ENCODE assay signal across 10 mouse cellular contexts in genomic region chr12:116049236-116049635, GRCm38 (mm10). TPM values are rescaled to one million over a fixed set of nuclear protein-coding genes. Genes with fewer than 3 reads are reported as not detected.
DNase-seq lines count a peak whose midpoint lies in the region; ATAC-seq and TF ChIP-seq lines count a peak whose summit lies in the region.
"Had no signal": no experiment of that assay in that cellular context is flagged by ENCODE, and none has a peak within 500 bp of the region (broad histone marks: within the 10 kb centered on the region; RNA-seq: fewer than 3 reads in every experiment).

No protein-coding gene starts in this region.

- TF ChIP-seq EP300 in heart, adult 2 months (IDR thresholded peaks at IDR 0.05; ENCODE audit: insufficient read depth, low read depth, low read length), result no peak

- H3K27ac ChIP-seq in heart, adult 2 months, result peak overlapping the region; percentile 98
- H3K27ac ChIP-seq in forebrain, embryonic 14.5 days (ENCODE audit: low read depth, low read length), result no peak overlapping the region
- H3K27ac ChIP-seq in midbrain, embryonic 10.5 days (replicated peaks), result peak overlapping the region; percentile 68; the same call in 1 of the 2 replicates

- no peak overlapping the region for H3K9ac ChIP-seq in heart, adult 2 months (ENCODE audit: low read depth, low read length)
- no peak overlapping the region for H3K9ac ChIP-seq in forebrain, embryonic 14.5 days (ENCODE audit: low read length)

- TF ChIP-seq CTCF in heart, adult 2 months (IDR thresholded peaks at IDR 0.05), result no peak
- no peak for TF ChIP-seq CTCF in C2C12 (IDR thresholded peaks at IDR 0.05; ENCODE audit: control insufficient read depth, insufficient read depth, insufficient read length)

- H3K79me3 ChIP-seq in C2C12 (ENCODE audit: low read depth), result peaks cover 62% of the 10 kb centered on the region

- H3ac ChIP-seq in C2C12 (ENCODE audit: control insufficient read depth, insufficient read length, low read depth), result no peak overlapping the region

- H3K4me1 ChIP-seq in heart, adult 2 months (ENCODE audit: control insufficient read depth, insufficient read depth, low read length), result peaks cover 4% of the 10 kb centered on the region
- peaks cover 5% of the 10 kb centered on the region for H3K4me1 ChIP-seq in forebrain, embryonic 14.5 days (ENCODE audit: control insufficient read depth, insufficient read depth, low read length)
- H3K4me1 ChIP-seq in midbrain, embryonic 10.5 days, result peaks cover 15% of the 10 kb centered on the region

- peaks cover 3% of the 10 kb centered on the region; the same call in 1 of the 2 replicates for H3K36me3 ChIP-seq in heart, adult 2 months (ENCODE audit: control insufficient read depth, insufficient read depth, low read length)
- H3K36me3 ChIP-seq in C2C12 (ENCODE audit: control insufficient read depth, insufficient read depth), result peaks cover 21% of the 10 kb centered on the region
- H3K36me3 ChIP-seq in forebrain, embryonic 14.5 days (ENCODE audit: control insufficient read depth, insufficient read depth, low read length), result peaks cover 12% of the 10 kb centered on the region
- peaks cover 52% of the 10 kb centered on the region for H3K36me3 ChIP-seq in midbrain, embryonic 10.5 days

- no peak for TF ChIP-seq POLR2A in heart, adult 2 months (IDR thresholded peaks at IDR 0.05; ENCODE audit: insufficient read depth, low read depth, low read length)

- ATAC-seq in forebrain, embryonic 14.5 days, result no peak

- H3K4me3 ChIP-seq in heart, adult 2 months, result no peak overlapping the region
- peak overlapping the region; percentile 74 for H3K4me3 ChIP-seq in C2C12 (ENCODE audit: insufficient read depth, poor library complexity, severe bottlenecking)
- H3K4me3 ChIP-seq in forebrain, embryonic 14.5 days (ENCODE audit: low read depth, low read length), result no peak overlapping the region
- peak overlapping the region; percentile 87 for H3K4me3 ChIP-seq in midbrain, embryonic 10.5 days
- H3K4me3 ChIP-seq: erythroblast, embryonic 14.5 days had no signal

- H3K79me2 ChIP-seq in heart, adult 2 months (replicated peaks; ENCODE audit: control insufficient read depth, insufficient read depth, low read length), result no peaks in the 10 kb centered on the region
- H3K79me2 ChIP-seq in C2C12 (ENCODE audit: control insufficient read depth, insufficient read depth), result peaks cover 66% of the 10 kb centered on the region

- H3K27me3 ChIP-seq in heart, adult 2 months (ENCODE audit: control insufficient read depth, insufficient read depth, low read length), result no peaks in the 10 kb centered on the region
- H3K27me3 ChIP-seq in C2C12 (ENCODE audit: control insufficient read depth, insufficient read depth, insufficient read length), result no peaks in the 10 kb centered on the region
- H3K27me3 ChIP-seq in forebrain, embryonic 14.5 days (replicated peaks; ENCODE audit: control insufficient read depth, insufficient read depth, low read length), result no peaks in the 10 kb centered on the region
- H3K27me3 ChIP-seq in midbrain, embryonic 10.5 days (ENCODE audit: low read depth, poor library complexity, severe bottlenecking), result no peaks in the 10 kb centered on the region

- WGBS in heart, adult 2 months, result 86% methylated on average over 3 of the region's 3 CpGs
- 91% methylated on average over 3 of the region's 3 CpGs for WGBS in forebrain, embryonic 14.5 days
- 91% methylated on average over 3 of the region's 3 CpGs for WGBS in midbrain, embryonic 10.5 days

- peaks cover 6% of the 10 kb centered on the region for H3K9me3 ChIP-seq in forebrain, embryonic 14.5 days (replicated peaks; ENCODE audit: control insufficient read depth, low read length)
- H3K9me3 ChIP-seq in midbrain, embryonic 10.5 days (replicated peaks), result peaks cover 19% of the 10 kb centered on the region; the same call in 1 of the 2 replicates

- intact Hi-C loops in heart, adult 2 months (cut with DNase I), result loop anchor here (2.0 to 10.0 kb wide), 4 partner anchors 154 to 358 kb away; partner anchors contain the start of genes Esyt2, Ncapg2 and Wdr60

- H3K4me2 ChIP-seq in forebrain, embryonic 14.5 days (ENCODE audit: low read length), result peak overlapping the region; percentile 59

- DNase-seq in heart, adult 2 months, result no peak
- no peak for DNase-seq in heart, adult 9 months (ENCODE audit: low spot score in 2 of 2)
- DNase-seq in forebrain, embryonic 14.5 days (ENCODE audit: low spot score), result no peak
- DNase-seq in midbrain, embryonic 10.5 days (ENCODE audit: low spot score), result no peak
- DNase-seq in frontal cortex, postnatal 14 days (ENCODE audit: low spot score in 2 of 2), result no peak
- no peak for DNase-seq in frontal cortex, postnatal 10 days (ENCODE audit: low spot score in 2 of 2)
- no peak for DNase-seq in ovary, postnatal 36 days (ENCODE audit: low spot score)
- DNase-seq: thymus, adult 18-20 months had no signal

TF ChIP-seq in C2C12, 6 proteins besides CTCF, POLR2A, EP300 and RAD21:
- TF ChIP-seq USF1 (IDR thresholded peaks at IDR 0.05; ENCODE audit: low read depth) (no peak), MYOG (IDR thresholded peaks at IDR 0.05; ENCODE audit: control insufficient read depth, extremely low read depth, insufficient read length) (no peak), FOSL1 (IDR thresholded peaks at IDR 0.05; ENCODE audit: insufficient read depth, low read length, poor library complexity, severe bottlenecking) (no peak), MAX (IDR thresholded peaks at IDR 0.05) (no peak), CEBPB (IDR thresholded peaks at IDR 0.05; ENCODE audit: low read depth) (no peak), MYOD1 (IDR thresholded peaks at IDR 0.05; ENCODE audit: control insufficient read depth, insufficient read length, low read depth) (no peak)
TF ChIP-seq in C2C12: peak in this region for 0.

RNA-seq across cellular contexts. Expression of gene Zfp386, which starts 1.7 kb away (rescaled TPM):
- 10 to 100 TPM; 24.3 to 25.5 TPM for total RNA-seq in heart, adult 2 months (2021)
- polyA plus RNA-seq in heart, adult 2 months (2012; rRNA removed), result 10.7 and 21.7 TPM in 2 replicates
- 6.6 TPM for polyA plus RNA-seq in C2C12 (2012; fragmentation: generic; extraction: Trizol)
- 69.9 and 77.0 TPM in 2 replicates for polyA plus RNA-seq in forebrain, embryonic 14.5 days (2014; fragmentation: Nextera tagmentation; extraction: Ambion mirVana)
- 65.2 and 69.8 TPM in 2 replicates for polyA plus RNA-seq in midbrain, embryonic 10.5 days (2016; fragmentation: Nextera tagmentation; extraction: Ambion mirVana)

RNA-seq across cellular contexts. Expression of gene Vipr2, which starts 28.3 kb away (rescaled TPM):
- 1 to 10 TPM in 1 of 2 experiments, under 1 TPM in 1; 0.99 to 2.7 TPM for total RNA-seq in heart, adult 2 months (2021)
- 1.2 and 1.8 TPM in 2 replicates for polyA plus RNA-seq in heart, adult 2 months (2012; rRNA removed)
- polyA plus RNA-seq in C2C12 (2012; fragmentation: generic; extraction: Trizol), result 0.11 TPM
- 0.46 and 1.2 TPM in 2 replicates for polyA plus RNA-seq in forebrain, embryonic 14.5 days (2014; fragmentation: Nextera tagmentation; extraction: Ambion mirVana)
- polyA plus RNA-seq in midbrain, embryonic 10.5 days (2016; fragmentation: Nextera tagmentation; extraction: Ambion mirVana), result 2.9 and 3.9 TPM in 2 replicates
- polyA plus RNA-seq: erythroblast, embryonic 14.5 days had no signal

Comparison
In these comparisons a context has a peak if more than half of its experiments do, and no peak if none do; other contexts are left out.
1. H3K4me3 ChIP-seq: peak in C2C12 (single experiment) and midbrain, embryonic 10.5 days (single experiment); none in heart, adult 2 months (single experiment) and forebrain, embryonic 14.5 days (single experiment).